Mouse (Mus musculus) gastrocnemius, adult 18-20 months (tissue): ENCODE results near the gene Krtap4-1. TPM values are rescaled to one million over a fixed set of nuclear protein-coding genes. Genes with fewer than 3 reads are reported as not detected.

ENCODE experiments used
- DNase-seq: peaks from one replicate; pipeline ENCODE4 v3.0.0; 2021; ENCODE audit warnings: low spot score
- total RNA-seq, 2 experiments: library from RNA; stranded (reverse); gene quantifications; 2 replicates each; pipeline ENCODE4 v1.2.3; 2021

Krtap4-1 gene
- total RNA-seq, 2 experiments from 2014 or later: not detected

DNA sequence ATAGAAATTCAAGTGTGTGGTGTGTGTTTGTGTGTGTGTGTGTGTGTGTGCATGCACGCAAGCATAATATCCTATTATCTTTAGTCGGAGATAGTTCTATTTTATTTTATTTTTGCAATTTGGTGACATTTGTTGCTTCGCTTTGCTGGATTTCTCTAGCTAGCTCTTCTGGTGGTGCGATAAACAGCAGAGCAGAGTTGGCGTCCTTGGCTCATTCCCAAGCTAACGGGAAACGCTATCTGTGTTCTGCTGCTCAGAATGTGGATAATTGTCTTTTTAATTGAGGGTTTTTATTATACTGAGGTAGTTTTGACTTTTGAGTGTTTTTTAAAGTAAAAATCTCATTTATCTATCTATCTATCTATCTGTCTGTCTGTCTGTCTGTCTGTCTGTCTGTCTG, 42.9 kb downstream of the Krtap4-1 start:
- no peak for DNase-seq

- no peak for DNase-seq
Measured at GRCm38 (mm10) chr11:99583245-99583704, 44.8 kb downstream of the Krtap4-1 start, which contains the start of gene Krtap1-4. Gene Krtap1-4, minus strand, starts transcription at chr11:99583654.

DNA sequence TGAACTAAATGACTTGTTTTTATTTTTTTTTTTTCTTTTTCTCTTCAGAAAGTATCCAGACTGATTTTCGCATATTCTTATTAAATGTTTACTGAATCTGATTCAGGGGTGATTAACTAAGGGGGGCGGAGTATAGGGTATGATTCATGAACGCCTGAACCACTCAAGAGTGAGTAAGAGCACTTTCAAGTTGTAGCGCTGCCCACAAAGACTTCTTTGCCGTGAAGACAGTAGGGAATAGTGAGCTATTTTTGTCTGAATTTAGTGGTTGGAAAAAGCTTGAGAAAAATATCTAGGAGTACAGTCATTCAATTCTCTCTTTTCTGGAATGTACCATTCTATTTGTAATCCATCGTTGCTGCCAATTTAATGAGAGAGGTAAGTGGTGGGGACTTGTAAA, 46.5 kb downstream of the Krtap4-1 start:
- no peak for DNase-seq

- no peak for DNase-seq
Measured at GRCm38 (mm10) chr11:99581051-99581450, 47.0 kb downstream of the Krtap4-1 start.

- DNase-seq: no peak
Measured at GRCm38 (mm10) chr11:99580636-99581035, 47.4 kb downstream of the Krtap4-1 start, which contains the start of gene Krtap1-5. Gene Krtap1-5, minus strand, starts transcription at chr11:99581016.

Other genes with a start within 250 kb of the Krtap4-1 start
- gene Krt10, start 238.9 kb downstream of the Krtap4-1 start, total RNA-seq: 1 to 10 TPM; 2.6 to 3.1 TPM
- not detected for gene Krt12, start 206.0 kb downstream of the Krtap4-1 start, total RNA-seq
- gene Krt20, start 190.1 kb downstream of the Krtap4-1 start, total RNA-seq: under 1 TPM in 1 of 2 experiments, not detected in 1; 0.14 TPM
- not detected for gene Krt23, start 135.1 kb downstream of the Krtap4-1 start, total RNA-seq
- gene Krt39, start 106.9 kb downstream of the Krtap4-1 start, total RNA-seq: not detected
- not detected for gene Krt40, start 85.1 kb downstream of the Krtap4-1 start, total RNA-seq
- gene Krtap3-3, start 77.4 kb downstream of the Krtap4-1 start, total RNA-seq: under 1 TPM in 1 of 2 experiments, not detected in 1; 0.32 TPM
- gene Krtap3-2, start 71.4 kb downstream of the Krtap4-1 start, total RNA-seq: not detected
- gene Gm11939, start 68.8 kb downstream of the Krtap4-1 start, total RNA-seq: not detected
- gene Krtap3-1, start 61.6 kb downstream of the Krtap4-1 start, total RNA-seq: not detected
- gene Krtap1-5, start 47.2 kb downstream of the Krtap4-1 start, total RNA-seq: not detected
- gene Krtap1-4, start 44.6 kb downstream of the Krtap4-1 start, total RNA-seq: not detected
- gene Krtap1-3, start 36.9 kb downstream of the Krtap4-1 start, total RNA-seq: not detected
- not detected for gene Krtap9-3, start 30.1 kb downstream of the Krtap4-1 start, total RNA-seq
- gene Gm11938, start 24.9 kb downstream of the Krtap4-1 start, total RNA-seq: not detected
- not detected for gene Gm11937, start 18.0 kb downstream of the Krtap4-1 start, total RNA-seq
- not detected for gene Krtap2-4, start 13.4 kb downstream of the Krtap4-1 start, total RNA-seq
- not detected for gene Gm11562, start 7.8 kb downstream of the Krtap4-1 start, total RNA-seq
- not detected for gene Krtap4-2, start 6.8 kb upstream of the Krtap4-1 start, total RNA-seq
- not detected for gene Krtap4-7, start 15.9 kb upstream of the Krtap4-1 start, total RNA-seq
- gene Gm11555, start 22.0 kb upstream of the Krtap4-1 start, total RNA-seq: not detected
- not detected for gene Gm11563, start 30.7 kb upstream of the Krtap4-1 start, total RNA-seq
- not detected for gene Krtap4-6, start 37.7 kb upstream of the Krtap4-1 start, total RNA-seq
- not detected for gene Gm14190, start 62.5 kb upstream of the Krtap4-1 start, total RNA-seq
- gene Gm14180, start 106.1 kb upstream of the Krtap4-1 start, total RNA-seq: not detected
- gene Gm11595, start 144.7 kb upstream of the Krtap4-1 start, total RNA-seq: not detected
- not detected for gene Krtap4-8, start 152.5 kb upstream of the Krtap4-1 start, total RNA-seq
- gene Krtap4-9, start 157.0 kb upstream of the Krtap4-1 start, total RNA-seq: not detected
- not detected for gene Gm11596, start 165.2 kb upstream of the Krtap4-1 start, total RNA-seq
- not detected for gene Gm11569, start 170.7 kb upstream of the Krtap4-1 start, total RNA-seq
- not detected for gene Gm11554, start 176.2 kb upstream of the Krtap4-1 start, total RNA-seq
- gene Krtap4-13, start 181.7 kb upstream of the Krtap4-1 start, total RNA-seq: not detected
- not detected for gene Gm11564, start 187.4 kb upstream of the Krtap4-1 start, total RNA-seq
- not detected for gene 2300003K06Rik, start 209.8 kb upstream of the Krtap4-1 start, total RNA-seq
- gene Krtap4-16, start 223.4 kb upstream of the Krtap4-1 start, total RNA-seq: not detected
- not detected for gene Gm11568, start 229.7 kb upstream of the Krtap4-1 start, total RNA-seq
- not detected for gene Gm11559, start 236.2 kb upstream of the Krtap4-1 start, total RNA-seq
- gene Krtap9-1, start 245.2 kb upstream of the Krtap4-1 start, total RNA-seq: not detected